Mouse (Mus musculus): ENCODE measurements around the gene Cables2.

The Cables2 gene

GRCm38 (mm10) chr2:180225044-180225761 lies 48.1 kb downstream of the Cables2 start:
- DNase-seq: peak; percentile 63

DNA sequence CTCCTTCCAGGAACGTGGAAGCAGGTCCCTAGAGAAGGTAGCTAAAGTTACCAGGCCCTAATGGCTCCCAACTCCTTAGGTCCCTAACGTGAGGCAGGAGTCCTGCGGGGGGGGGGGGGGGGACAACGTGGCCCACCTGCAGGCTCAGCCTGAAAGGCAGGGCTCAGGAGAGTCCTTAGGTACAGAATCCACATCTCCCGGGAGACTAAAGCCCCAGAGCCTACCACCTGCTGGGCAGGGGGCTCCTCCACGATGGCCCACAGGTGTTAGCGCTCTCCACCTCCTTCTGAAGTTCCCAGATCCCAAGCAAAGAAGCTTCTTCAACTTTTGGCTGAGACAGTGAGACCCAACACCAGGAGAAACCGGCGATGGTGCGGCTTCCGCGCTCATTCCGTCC lies 48.7 kb downstream of the Cables2 start:
- DNase-seq: no peak

DNA sequence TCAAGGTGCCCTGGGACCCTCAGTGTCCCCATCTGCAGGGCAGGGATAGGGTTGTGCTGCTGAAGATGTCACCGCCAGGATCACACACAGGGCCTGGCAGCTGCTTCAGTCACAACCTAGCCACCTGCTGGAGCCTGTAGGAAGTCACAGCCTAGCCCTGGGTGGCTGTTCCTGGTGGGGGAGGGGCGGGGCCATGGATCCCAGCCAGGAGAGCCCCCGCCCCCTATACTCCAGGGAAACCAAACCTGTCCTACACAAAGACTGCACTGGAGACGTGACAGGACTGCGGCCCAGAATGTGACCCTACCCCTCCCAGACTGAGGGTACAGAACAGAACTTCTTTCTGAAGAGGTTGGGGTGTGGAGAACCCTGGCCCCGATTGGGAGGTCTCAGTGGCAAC lies 51.0 kb downstream of the Cables2 start:
- peak; percentile 71 for DNase-seq

DNA sequence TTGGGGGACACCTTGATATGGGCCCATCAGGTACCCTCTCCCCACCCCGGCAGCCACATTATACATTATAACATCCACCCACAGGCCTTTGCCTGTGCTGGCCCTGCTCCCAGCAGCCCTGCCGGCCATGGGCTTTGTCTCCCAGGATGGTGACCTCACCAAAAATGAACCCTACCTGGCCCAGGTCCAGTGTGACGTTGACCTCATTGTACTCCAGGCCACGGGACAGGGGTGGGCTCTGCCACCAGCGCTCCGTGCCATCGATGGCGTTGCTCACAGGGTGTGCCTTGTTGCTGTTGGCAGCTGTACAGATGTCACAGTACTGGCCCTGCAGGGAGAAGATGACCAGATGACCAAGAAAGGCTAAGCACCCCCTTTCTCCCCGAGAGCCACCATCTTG lies 52.2 kb downstream of the Cables2 start:
- DNase-seq: peak; percentile 73

- DNase-seq: peak; percentile 66
These were observed 53.1 kb downstream of the Cables2 start for GRCm38 (mm10) chr2:180220165-180220564.

GRCm38 (mm10) chr2:180219145-180219943 lies 54.0 kb downstream of the Cables2 start:
- DNase-seq: no peak

- peak; percentile 77 for DNase-seq
These were observed 54.6 kb downstream of the Cables2 start for GRCm38 (mm10) chr2:180218677-180219076.

DNA sequence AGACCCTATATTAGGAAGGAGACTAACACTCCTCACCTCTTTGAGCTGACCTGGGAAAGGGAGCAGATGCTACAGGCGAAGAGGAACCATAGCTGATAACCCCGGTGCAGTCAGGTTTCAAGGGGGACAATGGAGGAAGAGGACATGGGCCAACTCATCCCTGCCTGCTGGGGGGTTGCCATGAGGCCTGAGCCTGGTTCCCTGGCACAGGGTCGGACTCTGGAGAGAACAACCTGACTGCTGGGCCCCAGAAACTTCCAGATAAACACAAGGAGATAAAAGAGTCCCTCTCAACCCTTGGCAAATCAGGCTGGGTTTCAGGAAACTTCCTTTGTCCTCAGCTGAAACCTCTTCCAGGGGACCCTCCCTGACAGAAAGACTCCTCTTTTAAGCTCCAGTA lies 55.1 kb downstream of the Cables2 start:
- DNase-seq: peak; percentile 44

GRCm38 (mm10) chr2:180217587-180217986 lies 55.7 kb downstream of the Cables2 start:
- DNase-seq: peak; percentile 94

DNA sequence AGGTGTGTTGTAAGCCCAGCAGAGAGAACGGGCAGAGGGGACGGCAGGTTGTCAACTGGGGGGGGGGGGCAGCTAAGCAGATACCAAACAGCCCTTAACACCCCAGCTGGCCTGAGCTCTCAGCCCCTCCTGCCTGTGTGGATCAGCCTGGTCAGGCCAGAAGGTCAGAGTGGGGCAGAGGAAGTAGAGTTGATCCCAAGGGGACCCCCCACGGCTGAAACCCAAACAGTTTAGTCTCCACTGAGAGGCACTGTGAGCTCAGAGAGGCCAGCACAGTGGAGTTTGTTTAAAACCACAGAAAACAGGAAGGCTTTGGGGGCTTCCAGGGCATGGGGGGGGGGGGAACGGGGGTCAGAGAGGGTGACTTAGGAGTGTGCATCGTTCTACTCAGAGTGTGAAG lies 56.4 kb downstream of the Cables2 start:
- no peak for DNase-seq

GRCm38 (mm10) chr2:180215951-180216350 lies 57.3 kb downstream of the Cables2 start:
- DNase-seq: peak; percentile 80

DNA sequence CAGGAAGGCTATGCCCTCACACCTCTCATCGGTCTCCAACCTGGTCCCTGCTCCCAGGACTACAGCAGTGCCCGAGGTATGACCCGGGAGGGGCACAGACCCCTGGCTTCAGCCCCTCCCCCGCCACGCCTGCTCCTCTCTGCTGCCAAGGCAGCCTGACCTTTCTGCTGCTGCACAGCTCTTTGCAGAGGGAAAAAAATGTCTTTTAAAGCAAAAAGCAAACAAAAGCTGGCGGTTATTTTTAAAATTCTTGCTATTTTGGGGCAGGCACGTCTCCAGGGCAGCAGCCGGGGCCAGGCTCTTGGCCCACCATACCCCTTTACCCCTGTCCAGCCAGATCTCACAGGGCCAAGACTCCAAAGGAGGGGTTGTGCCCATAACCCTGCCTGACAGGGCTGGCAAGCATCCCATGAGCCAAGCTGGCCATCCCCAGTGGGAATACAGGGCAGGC lies 58.3 kb downstream of the Cables2 start:
- DNase-seq: no peak

GRCm38 (mm10) chr2:180214352-180214978 lies 58.8 kb downstream of the Cables2 start:
- peak; percentile 49 for DNase-seq

DNA sequence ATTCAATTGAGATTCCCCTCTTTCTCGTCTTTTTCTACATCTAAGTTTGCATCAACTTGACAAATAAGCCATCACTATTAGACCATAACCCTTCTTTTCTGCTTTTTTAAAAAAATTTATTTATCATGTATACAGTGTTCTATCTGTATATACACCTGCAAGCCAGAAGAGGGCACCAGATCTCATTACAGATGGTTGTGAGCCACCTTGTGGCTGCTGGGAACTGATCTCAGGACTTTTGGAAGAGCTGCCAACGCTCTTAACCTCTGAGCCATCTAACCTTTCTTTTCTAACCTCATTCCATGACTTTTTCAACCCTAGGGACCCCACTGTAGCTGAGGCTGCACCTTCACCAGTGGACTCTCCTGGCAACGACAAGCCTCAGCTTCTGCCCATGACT lies 61.0 kb downstream of the Cables2 start:
- no peak for DNase-seq

DNA sequence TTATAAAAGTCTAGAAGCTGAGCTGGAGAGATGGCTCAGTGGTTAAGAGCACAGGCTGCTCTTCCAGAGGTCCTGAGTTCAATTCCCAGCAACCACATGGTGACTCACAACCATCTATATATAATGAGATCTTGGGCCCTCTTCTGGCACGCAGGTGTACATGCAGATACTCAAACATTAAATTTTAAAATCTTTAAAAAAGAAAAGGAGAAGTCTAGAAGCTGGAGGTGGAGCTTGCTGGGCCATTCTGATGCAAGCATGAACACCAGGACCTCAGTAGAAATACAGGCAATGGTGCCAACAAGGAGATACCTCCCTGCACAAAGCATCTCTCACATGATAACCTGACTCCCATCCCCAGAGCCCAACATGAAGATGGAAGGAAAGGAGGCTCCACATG lies 64.3 kb downstream of the Cables2 start:
- no peak for DNase-seq

Data from lung, postnatal 36 days (tissue).